Mouse (Mus musculus) kidney, embryonic 15.5 days (tissue): ENCODE data around the gene Caln1. TPM values are rescaled to one million over a fixed set of nuclear protein-coding genes. Genes with fewer than 3 reads are reported as not detected.

Source experiments
- ATAC-seq: fragments of 200-750 bp; cut with Nextera tagmentation; replicated peaks from 2 replicates; pipeline ENCODE4 v1.8.0; 2017; ENCODE audit warnings: moderate TSS enrichment; ENCODE audit not compliant: low FRiP score
- H3K27ac ChIP-seq: fragments of 300-500 bp; sonication (generic); 2 replicates; pipeline ENCODE4 v1.5.1; 2015; ENCODE audit warnings: mild to moderate bottlenecking, inconsistent platforms
- H3K27me3 ChIP-seq: fragments of 300-500 bp; sonication (generic); 2 replicates; pipeline ENCODE4 v1.6.1; 2015; ENCODE audit warnings: inconsistent platforms
- H3K36me3 ChIP-seq: fragments of 300-500 bp; sonication (generic); 2 replicates; pipeline ENCODE4 v1.6.1; 2015; ENCODE audit warnings: inconsistent platforms
- H3K4me1 ChIP-seq: fragments of 300-500 bp; sonication (generic); 2 replicates; pipeline ENCODE4 v1.6.1; 2015; ENCODE audit warnings: inconsistent platforms
- H3K4me2 ChIP-seq: fragments of 300-500 bp; sonication (generic); 2 replicates; pipeline ENCODE4 v1.6.1; 2015; ENCODE audit warnings: moderate library complexity, mild to moderate bottlenecking, inconsistent platforms
- H3K4me3 ChIP-seq: fragments of 300-500 bp; sonication (generic); replicated peaks from 2 replicates; pipeline ENCODE4 v1.5.1; 2015; ENCODE audit warnings: mild to moderate bottlenecking, inconsistent platforms
- H3K9ac ChIP-seq: fragments of 300-500 bp; sonication (generic); 2 replicates; pipeline ENCODE4 v1.6.1; 2015; ENCODE audit warnings: mild to moderate bottlenecking, inconsistent platforms
- H3K9me3 ChIP-seq: fragments of 300-500 bp; sonication (generic); replicated peaks from 2 replicates; pipeline ENCODE4 v1.6.1; 2016; ENCODE audit warnings: inconsistent platforms
- WGBS: fragments of 180-500 bp; shearing (Covaris S2); methylation state at CpG from one replicate; pipeline ENCODE4 v1.1.7; 2015; ENCODE audit warnings: mixed read lengths; 5-methylcytosine and 5-hydroxymethylcytosine counted together
- polyA plus RNA-seq: library from polyadenylated mRNA; unstranded; fragments of >200 nt; fragmentation: Nextera tagmentation; extraction: Ambion mirVana; gene quantifications from 2 replicates; pipeline ENCODE4 v1.2.1, GENCODE M21; 2015

Gene Caln1
- polyA plus RNA-seq, 1 experiment from 2014 or later = 1.1 TPM

- Histone ChIP-seq H3K4me3 (no peak overlapping the region), H3K9ac (no peak overlapping the region), H3K4me1 (no peaks in the 10 kb centered on the region), H3K27me3 (no peaks in the 10 kb centered on the region), H3K27ac (no peak overlapping the region), H3K4me2 (no peak overlapping the region), H3K36me3 (no peaks in the 10 kb centered on the region), H3K9me3 (no peaks in the 10 kb centered on the region)
- ATAC-seq = no peak
- WGBS = 84% methylated on average over 3 of the region's 3 CpGs
These were observed 288.9 kb downstream of the Caln1 start for GRCm38 (mm10) chr5:130658141-130658540.

DNA sequence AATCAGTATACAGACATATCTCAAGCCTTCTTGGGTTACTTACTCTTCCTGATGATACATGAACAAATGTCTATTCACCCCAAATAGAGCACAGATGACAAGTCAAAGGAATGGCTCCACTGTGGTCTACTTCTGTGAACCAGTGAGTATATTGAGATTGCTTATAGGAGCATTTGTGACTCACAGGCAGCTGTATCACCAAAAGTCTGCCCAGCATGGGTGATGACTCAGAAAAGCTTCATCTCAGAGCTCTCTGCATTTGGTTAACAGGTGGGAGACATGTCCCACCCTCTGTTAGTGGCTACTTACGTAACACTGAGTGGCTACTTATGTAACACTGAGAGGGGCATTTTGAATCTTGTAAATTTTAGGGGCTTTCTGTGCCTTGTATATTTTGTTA is 296.8 kb downstream of the Caln1 start:
- no peak for ATAC-seq
- no peak overlapping the region for H3K4me2 ChIP-seq
- no peak overlapping the region for H3K4me3 ChIP-seq
- no peaks in the 10 kb centered on the region for H3K36me3 ChIP-seq
- H3K9me3 ChIP-seq = no peaks in the 10 kb centered on the region
- 85% methylated on average over 1 of the region's 1 CpGs for WGBS
- no peak overlapping the region for H3K9ac ChIP-seq
- no peak overlapping the region for H3K27ac ChIP-seq
- no peaks in the 10 kb centered on the region for H3K4me1 ChIP-seq
- H3K27me3 ChIP-seq = no peaks in the 10 kb centered on the region

DNA sequence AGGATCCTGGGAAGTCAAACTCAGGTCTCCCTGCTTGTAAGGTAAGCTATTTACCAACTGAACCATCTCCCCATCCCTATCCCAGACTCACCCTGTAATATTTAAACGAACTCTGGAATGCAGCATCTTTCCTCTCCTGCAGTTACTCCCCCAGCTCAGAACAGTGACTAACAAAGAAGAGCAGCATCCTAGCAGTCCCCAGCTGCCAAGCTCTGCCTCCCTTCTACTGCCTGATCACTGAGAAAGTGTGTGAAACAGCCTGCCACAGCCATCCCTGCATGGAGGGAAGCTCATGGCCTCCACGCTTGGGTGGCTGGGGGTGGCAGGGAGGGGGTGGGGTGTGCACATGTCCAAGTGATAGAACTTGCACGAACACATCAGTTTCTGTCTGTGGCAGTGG is 303.3 kb downstream of the Caln1 start:
- no peaks in the 10 kb centered on the region for H3K36me3 ChIP-seq
- no peak overlapping the region for H3K4me3 ChIP-seq
- WGBS = 45% methylated on average over 3 of the region's 3 CpGs

GRCm38 (mm10) chr5:130673092-130673491 is 303.8 kb downstream of the Caln1 start:
- Histone ChIP-seq H3K9me3 (no peaks in the 10 kb centered on the region), H3K27me3 (no peaks in the 10 kb centered on the region), H3K27ac (no peak overlapping the region), H3K4me1 (no peaks in the 10 kb centered on the region), H3K4me2 (no peak overlapping the region), H3K9ac (no peak overlapping the region), H3K4me3 (no peak overlapping the region), H3K36me3 (no peaks in the 10 kb centered on the region)
- 81% methylated on average over 3 of the region's 3 CpGs for WGBS
- no peak for ATAC-seq

More for the DNA sequence above, 303.3 kb downstream of the Caln1 start:
- ATAC-seq = no peak
- Histone ChIP-seq H3K9me3 (no peaks in the 10 kb centered on the region), H3K27ac (no peak overlapping the region), H3K4me1 (no peaks in the 10 kb centered on the region), H3K4me2 (no peak overlapping the region), H3K27me3 (no peaks in the 10 kb centered on the region), H3K9ac (no peak overlapping the region)

DNA sequence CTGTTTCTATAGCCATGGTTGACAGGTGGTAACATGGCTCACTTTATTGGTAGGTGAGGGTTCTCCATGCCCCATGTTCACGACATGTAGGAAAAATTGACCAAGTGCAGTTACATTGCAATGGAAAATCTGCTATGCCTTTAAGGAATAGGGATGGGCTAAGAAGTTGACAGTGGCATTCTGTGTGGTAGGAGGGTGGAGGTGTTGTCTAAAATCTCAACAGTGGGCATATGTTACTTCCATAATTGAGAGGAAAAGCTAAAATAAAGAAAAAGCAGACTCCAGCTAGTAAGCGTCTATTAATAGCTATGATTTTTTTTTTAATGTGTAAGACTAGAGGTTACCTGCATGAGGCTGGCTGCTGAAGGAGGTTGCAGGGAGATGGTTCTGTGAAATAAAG is 308.6 kb downstream of the Caln1 start:
- ATAC-seq = no peak
- Histone ChIP-seq H3K9ac (no peak overlapping the region), H3K4me3 (no peak overlapping the region), H3K27ac (no peak overlapping the region), H3K4me1 (no peaks in the 10 kb centered on the region), H3K9me3 (no peaks in the 10 kb centered on the region), H3K27me3 (no peaks in the 10 kb centered on the region), H3K36me3 (no peaks in the 10 kb centered on the region), H3K4me2 (no peak overlapping the region)
- WGBS = 88% methylated on average over 2 of the region's 2 CpGs

DNA sequence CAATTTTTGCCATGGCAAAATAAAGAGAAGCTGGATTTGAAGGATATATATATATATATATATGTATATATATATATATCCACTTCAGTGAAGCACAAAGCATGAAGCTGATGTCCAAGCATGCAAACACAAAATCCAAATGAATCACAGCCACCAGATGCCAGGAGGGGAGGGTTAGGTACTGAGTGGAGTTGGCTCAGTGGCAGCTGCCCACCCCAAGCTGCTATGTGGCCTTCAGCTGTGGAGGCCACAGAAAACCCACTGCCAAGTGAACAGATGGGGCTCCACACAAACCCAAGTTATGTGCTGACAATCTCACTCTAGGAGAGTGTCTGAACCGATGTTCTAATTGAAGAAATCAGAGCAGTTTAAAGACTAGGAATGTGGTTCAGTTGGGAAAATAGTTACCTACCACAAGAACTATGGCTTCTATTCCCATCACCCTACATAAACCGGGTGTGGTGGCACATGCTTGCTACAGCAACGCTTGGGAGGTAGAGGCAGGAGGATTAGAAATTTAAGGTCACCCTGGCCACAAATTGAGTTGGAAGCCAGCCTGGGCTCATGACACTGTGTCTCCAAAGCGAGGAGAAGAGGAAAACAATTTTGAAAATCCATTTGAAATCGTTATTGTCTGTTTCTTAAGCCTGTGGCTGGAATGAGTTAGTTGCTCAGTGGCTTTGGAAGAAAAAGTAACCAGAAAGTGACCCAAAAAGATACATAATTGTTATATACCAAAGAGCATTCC is 316.8 kb downstream of the Caln1 start:
- Histone ChIP-seq H3K4me2 (no peak overlapping the region), H3K9ac (no peak overlapping the region), H3K36me3 (no peaks in the 10 kb centered on the region), H3K9me3 (no peaks in the 10 kb centered on the region), H3K4me3 (no peak overlapping the region), H3K27ac (no peak overlapping the region), H3K27me3 (no peaks in the 10 kb centered on the region), H3K4me1 (no peaks in the 10 kb centered on the region)
- WGBS = 81% methylated on average over 5 of the region's 5 CpGs
- no peak for ATAC-seq

DNA sequence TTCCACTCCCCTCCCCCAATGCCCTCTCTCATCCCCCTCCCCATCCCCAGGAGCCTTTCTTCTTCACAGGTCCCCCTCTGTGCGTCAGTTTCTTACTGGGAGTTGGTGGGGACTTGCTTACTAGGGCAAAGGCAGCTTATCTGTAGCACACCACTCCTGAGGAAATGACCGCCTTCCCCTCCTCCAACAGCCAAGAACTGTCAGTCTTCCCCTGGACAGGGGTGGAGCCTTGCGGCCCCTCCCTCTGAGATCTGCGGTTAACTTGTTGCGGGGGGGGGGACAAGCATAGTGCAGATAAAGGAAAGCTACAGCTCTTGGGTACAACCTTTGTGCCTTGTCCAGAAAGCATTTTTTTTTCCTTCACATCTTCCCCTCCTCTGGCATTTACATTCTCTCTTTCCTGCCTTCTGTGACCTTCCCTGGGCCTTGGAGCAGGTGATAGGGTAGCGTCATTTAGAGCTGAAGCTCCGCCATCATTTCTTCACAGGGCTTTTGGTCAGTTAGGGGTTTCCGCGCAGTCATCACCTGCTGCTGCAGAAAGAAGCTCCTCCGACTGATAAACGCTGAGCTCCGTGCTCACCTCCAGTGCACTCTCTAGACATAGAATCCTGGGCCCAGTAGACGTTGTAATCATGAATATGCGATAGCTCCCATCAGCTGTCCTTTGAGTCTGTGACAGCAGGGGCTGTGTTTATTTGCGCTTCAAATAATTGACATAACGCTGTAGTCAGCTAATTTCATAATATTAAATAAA is 319.3 kb downstream of the Caln1 start:
- Histone ChIP-seq H3K27ac (no peak overlapping the region), H3K4me2 (no peak overlapping the region), H3K9me3 (no peaks in the 10 kb centered on the region), H3K27me3 (no peaks in the 10 kb centered on the region), H3K4me3 (no peak overlapping the region), H3K9ac (no peak overlapping the region), H3K36me3 (no peaks in the 10 kb centered on the region), H3K4me1 (no peaks in the 10 kb centered on the region)
- WGBS = 55% methylated on average over 16 of the region's 16 CpGs
- 0 out of 2 replicates have a peak, but pooled peaks have one; percentile 36 for ATAC-seq

- H3K9me3 ChIP-seq = no peaks in the 10 kb centered on the region
These were observed 322.1 kb downstream of the Caln1 start for GRCm38 (mm10) chr5:130691349-130691748.

GRCm38 (mm10) chr5:130699476-130699875 is 330.2 kb downstream of the Caln1 start:
- no peaks in the 10 kb centered on the region for H3K27me3 ChIP-seq
- no peak for ATAC-seq
- H3K9me3 ChIP-seq = no peaks in the 10 kb centered on the region
- H3K4me3 ChIP-seq = no peak overlapping the region
- H3K27ac ChIP-seq = no peak overlapping the region
- H3K4me1 ChIP-seq = no peaks in the 10 kb centered on the region
- no peaks in the 10 kb centered on the region for H3K36me3 ChIP-seq
- no peak overlapping the region for H3K4me2 ChIP-seq
- H3K9ac ChIP-seq = no peak overlapping the region
- 87% methylated on average over 4 of the region's 4 CpGs for WGBS

More at GRCm38 (mm10) chr5:130691349-130691748, 322.1 kb downstream of the Caln1 start:
- Histone ChIP-seq H3K27me3 (no peaks in the 10 kb centered on the region), H3K4me2 (no peak overlapping the region), H3K27ac (no peak overlapping the region), H3K4me3 (no peak overlapping the region), H3K4me1 (no peaks in the 10 kb centered on the region), H3K9ac (no peak overlapping the region), H3K36me3 (no peaks in the 10 kb centered on the region)
- no peak for ATAC-seq
- WGBS = 58% methylated on average over 3 of the region's 3 CpGs

DNA sequence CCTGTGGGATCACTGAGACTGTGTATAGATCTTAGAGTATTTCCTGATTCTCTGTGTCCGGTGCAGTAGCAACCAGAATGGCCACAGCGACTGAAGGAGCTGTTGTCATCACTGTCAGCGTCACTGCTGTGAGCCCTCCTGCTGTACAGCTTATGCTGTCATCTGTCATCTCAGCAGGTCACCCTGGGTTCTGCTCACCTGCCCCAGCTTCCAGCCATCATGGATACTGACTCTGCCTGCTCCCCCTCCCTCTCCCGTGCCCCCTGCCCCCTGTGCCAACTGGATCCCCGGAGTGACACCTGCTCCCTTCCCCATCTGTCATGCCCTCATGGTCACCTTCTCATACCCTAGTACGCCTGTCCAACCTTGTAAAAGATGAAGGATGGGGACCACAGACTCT is 332.5 kb downstream of the Caln1 start:
- Histone ChIP-seq H3K4me2 (no peak overlapping the region), H3K9me3 (no peaks in the 10 kb centered on the region), H3K4me3 (no peak overlapping the region), H3K4me1 (no peaks in the 10 kb centered on the region), H3K9ac (no peak overlapping the region), H3K27ac (no peak overlapping the region), H3K27me3 (no peaks in the 10 kb centered on the region), H3K36me3 (no peaks in the 10 kb centered on the region)
- ATAC-seq = no peak
- WGBS = 79% methylated on average over 6 of the region's 6 CpGs

DNA sequence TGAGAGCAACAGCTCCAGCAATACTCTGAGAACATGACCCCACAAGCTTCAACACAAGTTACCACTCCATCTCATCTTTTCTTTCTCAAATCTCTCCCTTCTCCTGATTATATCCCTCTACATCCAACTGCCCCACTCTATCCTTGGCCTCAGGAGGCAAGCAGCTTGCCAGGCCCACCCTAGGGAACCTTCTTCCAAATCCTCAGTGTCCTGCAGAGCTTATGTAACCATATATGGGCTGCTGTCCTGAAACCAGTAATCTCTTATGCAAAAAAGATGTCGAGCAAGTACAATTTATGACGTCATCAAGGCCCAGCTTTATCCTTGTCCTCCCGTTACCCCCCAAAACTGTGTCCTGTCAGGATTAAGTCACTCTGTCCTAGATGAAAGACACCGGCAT is 333.1 kb downstream of the Caln1 start:
- WGBS = 68% methylated on average over 4 of the region's 4 CpGs

GRCm38 (mm10) chr5:130704866-130705265 is 335.6 kb downstream of the Caln1 start:
- H3K27ac ChIP-seq = no peak overlapping the region
- no peak for ATAC-seq
- 90% methylated on average over 4 of the region's 4 CpGs for WGBS
- no peaks in the 10 kb centered on the region for H3K4me1 ChIP-seq
- H3K27me3 ChIP-seq = no peaks in the 10 kb centered on the region
- no peaks in the 10 kb centered on the region for H3K36me3 ChIP-seq
- H3K9ac ChIP-seq = no peak overlapping the region
- H3K4me3 ChIP-seq = no peak overlapping the region
- no peak overlapping the region for H3K4me2 ChIP-seq
- no peaks in the 10 kb centered on the region for H3K9me3 ChIP-seq

More for the DNA sequence above, 333.1 kb downstream of the Caln1 start:
- Histone ChIP-seq H3K27ac (no peak overlapping the region), H3K4me2 (no peak overlapping the region), H3K4me3 (no peak overlapping the region), H3K4me1 (no peaks in the 10 kb centered on the region), H3K9ac (no peak overlapping the region), H3K27me3 (no peaks in the 10 kb centered on the region), H3K36me3 (no peaks in the 10 kb centered on the region), H3K9me3 (no peaks in the 10 kb centered on the region)
- no peak for ATAC-seq
